Mouse (Mus musculus) ES-E14 (cell line): Measurements from ENCODE around the gene Tmem262. TPM values are rescaled to one million over a fixed set of nuclear protein-coding genes. Genes with fewer than 3 reads are reported as not detected.

ENCODE experiments used
- DNase-seq: peaks from one replicate; pipeline ENCODE4 v3.0.0-alpha.2; 2013; ENCODE audit warnings: low read depth, low spot score
- H3K27ac ChIP-seq: 2 replicates; pipeline ENCODE4 v1.5.1; 2012; ENCODE audit warnings: low read depth, mild to moderate bottlenecking, low read length, moderate library complexity, mixed read lengths; ENCODE audit not compliant: poor library complexity, insufficient read depth, severe bottlenecking
- H3K36me3 ChIP-seq: 2 replicates; pipeline ENCODE4 v1.6.1; 2012; ENCODE audit warnings: mild to moderate bottlenecking, low read length, moderate library complexity, mixed read lengths; ENCODE audit not compliant: control insufficient read depth, poor library complexity, insufficient read depth, severe bottlenecking
- H3K4me1 ChIP-seq, 2 experiments: fragments of 150-350 bp in 1 of 2; sonication (generic) in 1 of 2; 2 replicates each; pipeline ENCODE4 v1.6.1; 2012; ENCODE audit warnings: low read length in 2 of 2, mild to moderate bottlenecking in 1 of 2, mixed read lengths in 1 of 2; ENCODE audit not compliant: control insufficient read depth in 2 of 2, insufficient read depth in 2 of 2, poor library complexity in 1 of 2
- H3K4me3 ChIP-seq, 2 experiments: fragments of 150-350 bp in 1 of 2; sonication (generic) in 1 of 2; 2 replicates each; pipeline ENCODE4 v1.5.1; 2012; ENCODE audit warnings: low read length in 2 of 2, low read depth in 1 of 2, mild to moderate bottlenecking in 1 of 2, mixed read lengths in 1 of 2; ENCODE audit not compliant: insufficient read depth in 1 of 2, poor library complexity in 1 of 2, severe bottlenecking in 1 of 2
- H3K9ac ChIP-seq: 2 replicates; pipeline ENCODE4 v1.6.1; 2012; ENCODE audit warnings: low read depth, mild to moderate bottlenecking, low read length, mixed read lengths; ENCODE audit not compliant: poor library complexity, insufficient read depth, severe bottlenecking
- H3K9me3 ChIP-seq: fragments of 150-350 bp; sonication (generic); 2 replicates; pipeline ENCODE4 v1.6.1; 2012; ENCODE audit warnings: low read depth, mild to moderate bottlenecking, low read length; ENCODE audit not compliant: control insufficient read depth, insufficient read depth
- CHD2 ChIP-seq: IDR thresholded peaks from 2 replicates; pipeline ENCODE4 v1.6.1; 2014; ENCODE audit warnings: mild to moderate bottlenecking, low read depth, low read length, inconsistent platforms
- HCFC1 ChIP-seq: IDR thresholded peaks from 2 replicates; pipeline ENCODE4 v1.6.1; 2012; ENCODE audit warnings: low read length, inconsistent platforms, borderline replicate concordance; ENCODE audit not compliant: insufficient read depth
- MAFK ChIP-seq: IDR thresholded peaks from 2 replicates; pipeline ENCODE4 v1.6.1; 2014; ENCODE audit warnings: mild to moderate bottlenecking, low read depth, low read length, inconsistent platforms; ENCODE audit not compliant: insufficient read depth
- ZC3H11A ChIP-seq: IDR thresholded peaks from 2 replicates; pipeline ENCODE4 v1.6.1; 2012; ENCODE audit warnings: low read depth, mild to moderate bottlenecking, inconsistent platforms, low read length, borderline replicate concordance
- ZNF384 ChIP-seq: IDR thresholded peaks from 2 replicates; pipeline ENCODE4 v1.6.1; 2012; ENCODE audit warnings: low read depth, low read length, inconsistent platforms
- in situ Hi-C, 2 experiments: fragments of 600-800 bp; cut with MboI; formaldehyde crosslinking; loops; one replicate each; pipeline ENCODE4 v1.15.1; 2025; ENCODE audit warnings: low sequenced_read_pairs in 2 of 2, inconsistent platforms in 1 of 2; ENCODE audit not compliant: unreplicated experiment in 2 of 2
- total RNA-seq: library from RNA; depleted of rRNA; stranded (reverse); fragments of 300-350 nt; gene quantifications from 2 replicates; pipeline ENCODE4 v1.2.3, GENCODE M21; 2012; rRNA removed

Gene Tmem262
- not detected in 2 replicates for total RNA-seq

GRCm38 (mm10) chr19:6079983-6080480 is at the start of gene Tmem262:
Tmem262 (plus strand) TSS chr19:6080033.
- Histone ChIP-seq H3K4me3 (no peak within 1 kb of the TSS), H3K9me3 (no peaks in the 10 kb centered on the region), H3K4me1 (peaks cover 1 to 5% of the 10 kb centered on the region in 2 experiments; a peak in 1 of 4 replicates), H3K9ac (no peak within 1 kb of the TSS), H3K27ac (no peak within 1 kb of the TSS), H3K36me3 (peaks cover 18% of the 10 kb centered on the region)
- no peak for TF ChIP-seq ZC3H11A
- TF ChIP-seq HCFC1 = no peak
- no peak for TF ChIP-seq ZNF384
- no peak for TF ChIP-seq MAFK
- no peak for TF ChIP-seq CHD2
- DNase-seq = no peak
- in situ Hi-C loops = no loop called here

GRCm38 (mm10) chr19:6030520-6031280 is 49.1 kb upstream of the Tmem262 start:
- no peaks in the 10 kb centered on the region for H3K9me3 ChIP-seq
- in situ Hi-C loops = no loop called here
- H3K4me3 ChIP-seq = no peak overlapping the region

GRCm38 (mm10) chr19:6035966-6036585 is 43.8 kb upstream of the Tmem262 start:
- H3K36me3 ChIP-seq = no peaks in the 10 kb centered on the region
- H3K9me3 ChIP-seq = no peaks in the 10 kb centered on the region
- no peak overlapping the region for H3K27ac ChIP-seq
- peaks cover 2 to 3% of the 10 kb centered on the region in 2 experiments; a peak in 1 of 4 replicates for H3K4me1 ChIP-seq
- H3K4me3 ChIP-seq = no peak overlapping the region
- DNase-seq = no peak
- TF ChIP-seq CHD2 (no peak), ZNF384 (no peak), MAFK (no peak), ZC3H11A (no peak), HCFC1 (no peak)
- H3K9ac ChIP-seq = no peak overlapping the region
- in situ Hi-C loops = no loop called here

More at GRCm38 (mm10) chr19:6030520-6031280, 49.1 kb upstream of the Tmem262 start:
- H3K9ac ChIP-seq = no peak overlapping the region
- H3K27ac ChIP-seq = 0 out of 2 replicates have a peak overlapping the region, but pooled peaks have one; percentile 4
- no peak for TF ChIP-seq HCFC1
- peaks cover 16 to 17% of the 10 kb centered on the region in 2 experiments for H3K4me1 ChIP-seq
- no peak for DNase-seq
- no peaks in the 10 kb centered on the region for H3K36me3 ChIP-seq

- Histone ChIP-seq H3K4me1 (no peaks in the 10 kb centered on the region; a peak in 1 of 4 replicates), H3K9me3 (no peaks in the 10 kb centered on the region), H3K9ac (no peak overlapping the region), H3K36me3 (no peaks in the 10 kb centered on the region), H3K4me3 (no peak overlapping the region), H3K27ac (no peak overlapping the region)
- TF ChIP-seq ZC3H11A (no peak), ZNF384 (no peak), CHD2 (no peak), HCFC1 (no peak)
- DNase-seq = no peak
- in situ Hi-C loops = no loop called here
Observed at GRCm38 (mm10) chr19:6037695-6038094, 42.1 kb upstream of the Tmem262 start.
